Comparison of ENCODE assay signal across 18 mouse cellular contexts in genomic region chr12:87397811-87398417, GRCm38 (mm10). TPM values are rescaled to one million over a fixed set of nuclear protein-coding genes. Genes with fewer than 3 reads are reported as not detected.
DNase-seq lines count a peak whose midpoint lies in the region; ATAC-seq and TF ChIP-seq lines count a peak whose summit lies in the region.
"Had no signal": no experiment of that assay in that cellular context is flagged by ENCODE, and none has a peak within 500 bp of the region (broad histone marks: within the 10 kb centered on the region; RNA-seq: fewer than 3 reads in every experiment).

No protein-coding gene starts in this region.

- H3K4me1 ChIP-seq in liver, adult 2 months (ENCODE audit: control insufficient read depth, insufficient read depth, low read length): peaks cover 19% of the 10 kb centered on the region
- H3K4me1 ChIP-seq in liver, embryonic 11.5 days (replicated peaks; ENCODE audit: control insufficient read depth, insufficient read depth, low read length): no peaks in the 10 kb centered on the region
- H3K4me1 ChIP-seq in kidney, postnatal 0 days (replicated peaks; ENCODE audit: insufficient read depth, low read length): no peaks in the 10 kb centered on the region
- H3K4me1 ChIP-seq: embryonic facial prominence, embryonic 12.5 days; hindbrain, embryonic 13.5 days; limb, embryonic 13.5 days; neural tube, embryonic 12.5 days had no signal

- DNase-seq in heart, adult 11 months: peak; percentile 81
- DNase-seq in heart, postnatal 10 days: no peak
- DNase-seq in liver, adult 2 months (ENCODE audit: extremely low read depth, low read depth, low spot score): peak; percentile 83
- DNase-seq in liver, embryonic 11.5 days (ENCODE audit: low spot score): no peak
- no peak for DNase-seq in kidney, postnatal 0 days (ENCODE audit: low spot score)
- peak; percentile 49 for DNase-seq in yolk sac, embryonic 10.5 days (ENCODE audit: low spot score)
- DNase-seq in right cerebral cortex, postnatal 14 days: no peak
- DNase-seq: B cell, adult 2 months; cerebellum, adult 8-10 months; heart, adult 2 months; lung, postnatal 10 days; right cerebral cortex, postnatal 25 days had no signal

- no peaks in the 10 kb centered on the region for H3K9me3 ChIP-seq in liver, embryonic 11.5 days (ENCODE audit: control insufficient read depth, low read length)
- H3K9me3 ChIP-seq in kidney, postnatal 0 days (replicated peaks; ENCODE audit: low read length): no peaks in the 10 kb centered on the region
- H3K9me3 ChIP-seq: embryonic facial prominence, embryonic 12.5 days; hindbrain, embryonic 13.5 days; limb, embryonic 13.5 days; neural tube, embryonic 12.5 days had no signal

- TF ChIP-seq CTCF in liver, adult 2 months (IDR thresholded peaks at IDR 0.05; ENCODE audit: low read depth, low read length): no peak
- no peak for TF ChIP-seq CTCF in kidney, postnatal 0 days (IDR thresholded peaks at IDR 0.05; ENCODE audit: low read depth)

- H3K4me3 ChIP-seq in liver, adult 2 months (ENCODE audit: insufficient read depth, low read depth, low read length): no peak overlapping the region
- no peak overlapping the region for H3K4me3 ChIP-seq in liver, embryonic 11.5 days (ENCODE audit: low read depth, low read length)
- H3K4me3 ChIP-seq in kidney, postnatal 0 days (replicated peaks; ENCODE audit: low read depth, low read length): no peak overlapping the region
- H3K4me3 ChIP-seq: embryonic facial prominence, embryonic 12.5 days; heart, adult 2 months; hindbrain, embryonic 13.5 days; limb, embryonic 13.5 days; neural tube, embryonic 12.5 days had no signal

- intact Hi-C loops in heart, postnatal 10 days (cut with DNase I): no loop called here

- TF ChIP-seq POLR2A in liver, adult 2 months (IDR thresholded peaks at IDR 0.05; ENCODE audit: extremely low read depth, insufficient read depth, low read length): no peak

- H3K27ac ChIP-seq in liver, adult 2 months (replicated peaks; ENCODE audit: insufficient read depth, low read depth, low read length): peak overlapping the region; percentile 69
- H3K27ac ChIP-seq in liver, embryonic 11.5 days (ENCODE audit: low read depth, low read length): no peak overlapping the region
- no peak overlapping the region for H3K27ac ChIP-seq in kidney, postnatal 0 days
- H3K27ac ChIP-seq: embryonic facial prominence, embryonic 12.5 days; heart, adult 2 months; hindbrain, embryonic 13.5 days; limb, embryonic 13.5 days; neural tube, embryonic 12.5 days had no signal

- no peaks in the 10 kb centered on the region for H3K36me3 ChIP-seq in liver, adult 2 months (ENCODE audit: control insufficient read depth, insufficient read depth, low read length)
- H3K36me3 ChIP-seq in liver, embryonic 11.5 days (ENCODE audit: control insufficient read depth, insufficient read depth, low read length): no peaks in the 10 kb centered on the region
- H3K36me3 ChIP-seq in kidney, postnatal 0 days (ENCODE audit: insufficient read depth, low read length): no peaks in the 10 kb centered on the region
- H3K36me3 ChIP-seq: embryonic facial prominence, embryonic 12.5 days; hindbrain, embryonic 13.5 days; limb, embryonic 13.5 days; neural tube, embryonic 12.5 days had no signal

- no peak overlapping the region for H3K4me2 ChIP-seq in liver, embryonic 11.5 days
- H3K4me2 ChIP-seq in kidney, postnatal 0 days (ENCODE audit: low read length): no peak overlapping the region
- H3K4me2 ChIP-seq: embryonic facial prominence, embryonic 12.5 days; hindbrain, embryonic 13.5 days; limb, embryonic 13.5 days; neural tube, embryonic 12.5 days had no signal

- no peak overlapping the region for H3K9ac ChIP-seq in liver, adult 2 months (ENCODE audit: low read depth, low read length)
- no peak overlapping the region for H3K9ac ChIP-seq in liver, embryonic 11.5 days (ENCODE audit: low read depth, low read length)
- no peak overlapping the region for H3K9ac ChIP-seq in kidney, postnatal 0 days (ENCODE audit: low read depth, low read length)
- H3K9ac ChIP-seq: embryonic facial prominence, embryonic 12.5 days; hindbrain, embryonic 13.5 days; limb, embryonic 13.5 days; neural tube, embryonic 12.5 days had no signal

- no peak for ATAC-seq in liver, embryonic 11.5 days (replicated peaks; ENCODE audit: low FRiP score)
- ATAC-seq in kidney, postnatal 0 days (replicated peaks; ENCODE audit: low FRiP score, low read depth): 0 out of 2 replicates have a peak, but pooled peaks have one; percentile 52
- no peak for ATAC-seq in cerebellum, adult (ENCODE audit: insufficient number of reproducible peaks, low FRiP score, low TSS enrichment)
- ATAC-seq: forebrain, embryonic 16.5 days had no signal

- 50% methylated on average over 4 of the region's 4 CpGs for WGBS in liver, adult 2 months
- 84% methylated on average over 4 of the region's 4 CpGs for WGBS in liver, embryonic 11.5 days
- 47% methylated on average over 4 of the region's 4 CpGs for WGBS in kidney, postnatal 0 days

- no peaks in the 10 kb centered on the region for H3K27me3 ChIP-seq in liver, adult 2 months (ENCODE audit: control insufficient read depth, insufficient read depth, low read length)
- no peaks in the 10 kb centered on the region for H3K27me3 ChIP-seq in liver, embryonic 11.5 days (replicated peaks; ENCODE audit: control insufficient read depth, insufficient read depth, low read length)
- H3K27me3 ChIP-seq in kidney, postnatal 0 days (ENCODE audit: insufficient read depth, low read length): no peaks in the 10 kb centered on the region
- H3K27me3 ChIP-seq: embryonic facial prominence, embryonic 12.5 days; hindbrain, embryonic 13.5 days; limb, embryonic 13.5 days; neural tube, embryonic 12.5 days had no signal

- H3K79me2 ChIP-seq in liver, adult 2 months (ENCODE audit: control insufficient read depth, insufficient read depth, low read length): no peaks in the 10 kb centered on the region

RNA-seq across cellular contexts. Expression of gene Sptlc2, which starts 9.8 kb away (rescaled TPM):
- 10 to 100 TPM; 51.9 to 58.9 TPM for total RNA-seq in heart, postnatal 10 days (2021)
- total RNA-seq in liver, adult 2 months (2014; rRNA removed): 13.8 and 14.4 TPM in 2 replicates
- polyA plus RNA-seq in liver, adult 2 months (2012; rRNA removed): 4.3 and 6.5 TPM in 2 replicates
- 56.9 and 63.2 TPM in 2 replicates for polyA plus RNA-seq in liver, embryonic 11.5 days (2014; fragmentation: Nextera tagmentation; extraction: Ambion mirVana)
- polyA plus RNA-seq in kidney, postnatal 0 days (2015; fragmentation: Nextera tagmentation; extraction: Ambion mirVana): 131 and 134 TPM in 2 replicates

RNA-seq across cellular contexts. Expression of gene Slirp, which starts 45.8 kb away (rescaled TPM):
- total RNA-seq in heart, postnatal 10 days (2021): 100 to 1,000 TPM; 151 to 152 TPM
- 25.3 and 29.7 TPM in 2 replicates for total RNA-seq in liver, adult 2 months (2014; rRNA removed)
- 11.1 and 15.6 TPM in 2 replicates for polyA plus RNA-seq in liver, adult 2 months (2012; rRNA removed)
- polyA plus RNA-seq in liver, embryonic 11.5 days (2014; fragmentation: Nextera tagmentation; extraction: Ambion mirVana): 314 and 321 TPM in 2 replicates
- polyA plus RNA-seq in kidney, postnatal 0 days (2015; fragmentation: Nextera tagmentation; extraction: Ambion mirVana): 289 and 348 TPM in 2 replicates

RNA-seq across cellular contexts. Expression of gene Alkbh1, which starts 45.9 kb away (rescaled TPM):
- 10 to 100 TPM; 12.4 to 13.3 TPM for total RNA-seq in heart, postnatal 10 days (2021)
- total RNA-seq in liver, adult 2 months (2014; rRNA removed): 8.4 and 10.3 TPM in 2 replicates
- polyA plus RNA-seq in liver, adult 2 months (2012; rRNA removed): 4.9 and 11.1 TPM in 2 replicates
- polyA plus RNA-seq in liver, embryonic 11.5 days (2014; fragmentation: Nextera tagmentation; extraction: Ambion mirVana): 56.5 and 64.9 TPM in 2 replicates
- polyA plus RNA-seq in kidney, postnatal 0 days (2015; fragmentation: Nextera tagmentation; extraction: Ambion mirVana): 24.1 and 27.7 TPM in 2 replicates

Comparison
In these comparisons a context has a peak if more than half of its experiments do, and no peak if none do; other contexts are left out.
1. DNase-seq: peak in heart, adult 11 months (single experiment), liver, adult 2 months (single experiment) and yolk sac, embryonic 10.5 days (single experiment); none in heart, postnatal 10 days (0 of 2), liver, embryonic 11.5 days (single experiment), kidney, postnatal 0 days (single experiment) and right cerebral cortex, postnatal 14 days (single experiment).
2. RNA of gene Slirp, which starts 45.8 kb away (polyA plus RNA-seq): 289 to 348 TPM in kidney, postnatal 0 days and 314 to 321 TPM in liver, embryonic 11.5 days; 11.1 to 15.6 TPM in liver, adult 2 months; every median in the first group is over 10 times any median in the second.